Mouse (Mus musculus) B cell, adult 2 months (primary cell): ENCODE results near the gene Arid3b.

Experiments used
- DNase-seq, 2 experiments: peaks; one replicate each; pipeline ENCODE4 v3.0.0; 2022

Arid3b gene

DNA sequence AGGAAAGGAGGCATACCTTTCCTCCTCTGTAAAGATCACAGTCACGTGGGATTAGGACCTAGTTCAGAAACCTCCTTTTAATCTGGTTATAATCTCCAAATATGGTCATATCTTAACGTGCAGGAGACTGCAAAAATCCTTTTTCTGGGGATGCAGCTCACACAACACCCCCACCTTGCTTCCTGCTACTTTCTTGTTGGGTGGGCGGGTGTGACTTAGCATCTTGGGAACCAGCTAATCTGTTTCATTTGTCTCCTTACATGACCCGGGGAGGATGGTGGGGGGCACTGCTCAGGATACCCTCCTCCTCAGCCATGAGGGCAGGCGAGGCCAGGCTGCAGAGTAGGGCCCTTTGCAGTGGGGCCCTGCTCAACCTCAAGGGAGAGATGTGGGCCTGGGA, 61.6 kb downstream of the Arid3b start:
- no peak for DNase-seq

GRCm38 (mm10) chr9:57774168-57774567, 62.4 kb downstream of the Arid3b start:
- peak; percentile 35 to 42 for DNase-seq

DNA sequence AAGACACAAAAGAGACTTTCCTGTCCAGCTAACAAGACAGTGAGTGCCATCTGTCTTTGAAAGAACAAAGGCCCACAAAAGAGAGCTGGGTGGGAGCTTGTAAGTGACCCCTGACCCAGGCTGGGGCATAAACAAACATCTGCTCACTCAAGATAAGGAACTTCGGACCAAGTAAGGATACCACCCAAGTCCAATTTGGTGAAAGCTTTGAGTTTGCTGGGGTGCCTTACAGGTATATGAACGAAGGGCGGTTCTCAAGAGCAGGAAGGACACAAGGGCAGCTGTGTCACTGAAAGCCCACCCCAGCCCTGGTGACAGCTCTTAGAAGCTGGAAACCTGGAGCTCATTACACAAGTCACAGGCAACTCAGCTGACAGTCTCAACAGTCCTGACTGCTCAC, 62.8 kb downstream of the Arid3b start:
- DNase-seq: no peak

DNA sequence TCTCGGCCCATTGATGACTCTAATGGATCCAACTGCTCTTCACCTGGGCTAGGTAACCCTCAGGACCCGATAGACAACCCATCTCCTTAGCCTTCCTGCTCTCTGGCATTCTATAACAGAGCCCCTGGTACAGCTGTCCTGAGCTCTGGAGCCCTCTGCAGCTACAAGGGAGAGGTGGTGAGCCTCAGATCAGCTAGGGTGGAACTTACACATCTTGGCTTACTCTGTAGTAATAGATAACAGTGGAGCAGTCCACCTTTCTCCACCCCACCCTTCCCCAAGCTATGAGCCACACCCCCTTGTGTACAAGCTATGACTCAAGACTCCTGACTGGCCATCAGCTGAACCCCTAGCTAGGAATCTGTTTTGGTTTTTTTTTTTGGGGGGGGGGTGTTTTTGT, 65.8 kb downstream of the Arid3b start:
- no peak for DNase-seq

DNA sequence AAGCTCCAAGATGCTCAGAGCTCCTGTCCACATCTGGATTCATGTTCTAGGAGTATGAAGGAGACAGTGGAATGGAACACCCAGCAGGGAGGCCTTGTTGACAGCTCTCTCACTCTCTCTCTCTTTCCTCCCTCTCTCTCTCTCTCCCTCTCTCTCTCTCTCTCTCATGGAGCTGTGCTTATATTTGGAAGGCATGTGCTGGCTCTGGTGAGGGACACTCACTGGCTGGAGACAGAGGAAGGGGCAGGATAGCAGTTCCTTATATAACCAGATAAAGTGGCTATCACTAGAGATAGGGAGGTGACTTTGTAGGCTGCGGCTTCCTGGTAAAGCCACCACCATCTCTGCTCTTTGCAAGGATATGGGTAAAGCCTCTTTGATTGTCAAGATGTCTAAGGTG, 66.4 kb downstream of the Arid3b start:
- no peak for DNase-seq

GRCm38 (mm10) chr9:57769539-57770069, 67.0 kb downstream of the Arid3b start:
- no peak for DNase-seq

- no peak for DNase-seq
Measured at GRCm38 (mm10) chr9:57767231-57767630, 69.4 kb downstream of the Arid3b start.

- no peak for DNase-seq
Measured at GRCm38 (mm10) chr9:57766431-57766830, 70.2 kb downstream of the Arid3b start.

- DNase-seq: peak; percentile 69 to 75
Measured at GRCm38 (mm10) chr9:57765364-57766351, 70.9 kb downstream of the Arid3b start, which contains the start of gene Clk3. Gene Clk3 (minus strand): TSS chr9:57765860.

GRCm38 (mm10) chr9:57764974-57765363, 71.6 kb downstream of the Arid3b start:
- DNase-seq: peak; percentile 96 to 97

DNA sequence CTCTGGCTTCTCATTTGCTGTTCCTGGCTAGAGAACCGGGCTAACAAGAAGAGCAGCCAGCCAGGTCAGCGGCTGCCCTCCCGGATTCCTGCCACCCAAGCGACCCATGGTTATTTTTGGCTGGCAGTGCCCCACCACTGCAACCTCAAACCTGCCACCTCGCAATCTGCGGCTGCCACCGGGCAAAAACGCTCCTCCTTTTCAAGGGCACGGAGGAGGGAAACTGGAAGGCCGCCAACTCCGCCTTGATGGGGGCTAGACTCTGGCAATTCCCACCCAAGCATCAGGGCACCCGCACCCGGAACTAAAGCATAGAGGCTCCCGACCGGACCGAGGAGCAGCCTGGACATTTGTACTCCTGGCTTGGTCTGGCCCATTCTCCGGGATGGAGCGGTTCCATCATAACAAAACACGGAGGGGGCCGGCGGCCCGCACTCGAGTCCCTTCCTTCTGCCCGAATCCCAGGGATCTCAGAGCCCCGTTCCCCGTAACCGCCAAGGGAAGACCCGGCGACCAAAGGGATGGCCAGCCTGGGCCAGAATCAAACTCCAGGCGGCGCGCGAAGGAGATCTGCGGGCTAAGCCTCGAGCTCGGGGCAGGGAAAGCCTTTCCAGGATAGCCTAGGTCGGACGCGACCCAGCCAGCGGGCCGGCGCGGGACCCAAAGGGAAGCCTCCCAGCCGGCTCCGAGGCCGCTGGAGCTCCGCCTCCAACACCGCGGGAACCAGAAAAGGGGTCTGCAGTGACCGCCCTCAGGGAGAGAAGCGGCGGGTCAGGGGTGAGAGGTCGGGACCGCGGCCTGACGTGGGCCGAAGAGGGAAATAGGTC, 72.2 kb downstream of the Arid3b start:
- peak; percentile 35 to 47 for DNase-seq

GRCm38 (mm10) chr9:57762563-57762991, 74.0 kb downstream of the Arid3b start:
- peak; percentile 70 to 72 for DNase-seq

DNA sequence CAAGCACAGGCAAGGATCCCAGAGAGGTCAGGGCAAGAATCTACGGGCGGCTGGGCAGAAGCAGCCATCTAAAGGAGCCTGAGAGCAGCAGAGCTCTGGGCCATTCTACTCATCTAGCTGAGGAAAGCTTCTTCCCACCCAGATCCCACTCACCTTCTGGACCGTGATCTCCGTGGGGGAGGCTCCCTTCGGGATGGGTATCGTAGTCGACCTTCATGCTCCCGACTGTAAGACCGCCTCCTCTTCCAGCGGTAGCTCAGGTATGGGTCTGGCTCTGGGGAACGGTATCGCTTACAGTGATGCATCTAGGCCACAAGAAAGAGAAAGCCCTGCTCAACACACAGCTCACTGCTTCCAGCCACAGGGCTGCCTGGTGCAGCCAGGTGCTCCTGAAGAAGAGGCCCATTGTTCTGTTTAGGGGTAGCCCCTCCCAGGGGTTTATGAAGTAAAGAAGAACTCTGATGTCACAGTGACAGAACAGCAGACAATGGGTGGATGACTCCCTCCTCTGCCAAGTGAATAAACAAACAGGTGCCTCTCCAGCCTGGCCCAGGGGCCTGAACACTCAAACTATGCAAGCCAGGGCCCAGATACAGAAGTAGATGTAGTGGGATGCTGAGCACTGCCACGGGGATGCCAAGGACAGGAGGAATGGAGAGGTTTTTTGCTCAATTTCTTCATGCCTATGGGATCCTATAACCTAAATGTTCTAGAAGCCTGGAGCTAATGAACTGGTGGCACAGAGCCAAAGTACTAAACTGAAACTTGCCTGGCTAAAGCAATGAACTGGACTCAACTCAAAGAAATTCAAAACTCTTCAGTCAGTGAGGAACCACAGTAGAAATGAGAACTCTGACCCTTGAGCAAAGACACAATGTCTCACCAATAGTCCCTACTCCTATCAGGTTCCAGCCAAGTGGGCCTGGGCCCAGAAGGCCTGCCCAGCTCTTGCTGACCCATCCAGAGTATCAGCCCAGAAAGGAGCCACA, 74.7 kb downstream of the Arid3b start:
- no peak for DNase-seq

- no peak for DNase-seq
Measured at GRCm38 (mm10) chr9:57760416-57761146, 76.0 kb downstream of the Arid3b start.

DNA sequence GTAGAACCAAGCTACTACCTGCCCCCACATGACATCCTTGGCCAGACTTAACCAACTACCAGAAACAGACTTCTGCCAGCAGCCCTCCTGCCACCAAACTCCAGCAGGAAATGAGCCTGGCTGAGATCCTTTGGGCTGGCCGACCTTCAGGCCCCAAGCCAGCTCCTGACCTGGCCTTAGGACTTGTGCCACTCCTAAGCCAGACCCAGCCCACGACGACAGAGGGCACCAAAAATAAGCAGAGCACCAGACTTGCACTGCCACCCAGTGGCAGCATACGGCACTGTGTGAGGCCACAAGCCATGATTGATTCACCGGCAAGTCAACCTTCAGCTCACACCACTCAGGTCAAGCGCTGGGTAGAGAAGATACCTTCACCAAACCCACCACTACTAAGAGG, 77.3 kb downstream of the Arid3b start:
- DNase-seq: peak; percentile 78

- DNase-seq: no peak
Measured at GRCm38 (mm10) chr9:57758528-57758927, 78.1 kb downstream of the Arid3b start.

DNA sequence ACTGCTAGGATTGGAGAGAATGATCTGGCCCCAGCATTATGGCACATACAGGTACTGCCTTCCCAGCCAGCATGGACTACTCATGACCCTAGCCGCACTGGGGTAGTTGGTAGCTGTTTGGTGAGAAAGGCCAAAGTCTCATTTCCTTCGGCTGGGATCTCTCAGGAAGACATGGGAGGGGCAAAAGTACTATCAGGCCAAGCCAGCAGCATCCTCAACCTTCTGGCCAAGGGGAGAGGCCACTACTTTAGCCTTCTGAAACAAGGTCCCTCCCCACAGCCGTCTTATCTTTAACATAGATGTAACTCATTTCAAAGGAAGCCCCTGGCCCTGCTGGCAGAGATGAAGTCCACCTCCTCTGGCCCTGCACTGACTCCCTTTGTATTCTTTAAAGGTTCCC, 79.0 kb downstream of the Arid3b start:
- no peak for DNase-seq

DNA sequence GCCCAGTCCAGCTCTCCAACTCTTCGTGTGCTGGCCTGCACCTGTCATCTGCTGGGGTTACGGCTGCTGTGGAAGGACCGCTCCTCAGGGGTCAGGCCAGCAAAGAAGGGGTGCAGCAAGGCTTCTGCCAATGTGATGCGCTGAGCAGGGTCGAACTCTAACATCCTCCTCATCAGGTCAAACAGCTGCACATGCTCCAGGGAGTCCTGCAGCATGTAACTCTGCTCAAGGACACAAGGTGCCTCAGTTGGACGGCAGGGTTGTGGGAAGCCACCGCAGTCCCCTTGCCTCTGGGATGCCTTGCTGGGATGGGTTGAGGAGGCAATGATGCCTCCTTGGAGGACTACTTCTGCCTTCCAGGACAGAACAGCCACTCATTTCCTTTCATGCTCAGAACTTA, 85.7 kb downstream of the Arid3b start:
- DNase-seq: no peak

GRCm38 (mm10) chr9:57748831-57749230, 87.8 kb downstream of the Arid3b start:
- DNase-seq: no peak

DNA sequence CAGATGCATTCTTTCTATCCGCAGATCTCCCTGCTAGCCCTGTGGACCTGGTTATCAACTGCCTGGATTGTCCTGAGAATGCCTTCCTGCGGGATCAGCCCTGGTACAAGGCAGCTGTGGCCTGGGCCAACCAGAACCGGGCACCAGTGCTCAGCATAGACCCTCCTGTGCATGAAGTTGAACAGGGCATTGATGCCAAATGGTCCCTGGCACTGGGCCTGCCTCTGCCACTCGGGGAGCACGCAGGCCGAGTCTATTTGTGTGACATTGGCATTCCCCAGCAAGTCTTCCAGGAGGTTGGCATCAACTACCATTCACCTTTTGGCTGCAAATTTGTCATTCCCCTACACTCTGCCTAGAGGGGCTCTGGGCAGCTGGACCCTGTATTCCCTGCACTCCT, 88.5 kb downstream of the Arid3b start:
- DNase-seq: no peak

DNA sequence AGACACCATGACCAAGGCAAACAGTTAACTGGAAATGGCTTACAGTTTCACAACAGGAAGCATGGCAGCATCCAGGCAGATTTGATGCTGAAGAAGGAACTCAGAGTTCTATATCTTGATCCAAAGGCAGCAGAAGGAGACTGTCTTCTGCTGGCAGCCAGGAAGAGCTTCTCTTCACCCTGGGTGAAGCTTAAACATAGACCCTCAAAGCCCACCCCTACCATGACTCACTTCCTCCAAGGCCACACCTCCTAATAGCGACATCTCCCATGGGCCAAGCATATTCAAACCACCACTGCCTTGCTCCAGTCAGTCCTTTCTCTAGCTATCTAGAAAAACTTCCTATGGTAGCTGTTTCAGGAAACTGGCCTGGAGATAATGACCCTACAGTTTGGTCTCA, 89.5 kb downstream of the Arid3b start:
- DNase-seq: no peak
